Mouse (Mus musculus) embryonic fibroblast, embryonic 13.5 days (primary cell): ENCODE measurements around the gene Arx. TPM values are rescaled to one million over a fixed set of nuclear protein-coding genes. Genes with fewer than 3 reads are reported as not detected.

Source experiments
- H3K27ac ChIP-seq: 2 replicates; pipeline ENCODE4 v1.5.1; 2012; ENCODE audit warnings: low read length, control low read depth, inconsistent platforms; ENCODE audit not compliant: insufficient read depth
- H3K4me1 ChIP-seq: 2 replicates; pipeline ENCODE4 v1.6.1; 2011; ENCODE audit warnings: low read length; ENCODE audit not compliant: control insufficient read depth, insufficient read depth
- H3K4me3 ChIP-seq: 2 replicates; pipeline ENCODE4 v1.5.1; 2011; ENCODE audit warnings: mild to moderate bottlenecking, control low read depth, low read length; ENCODE audit not compliant: insufficient read depth
- CTCF ChIP-seq: IDR thresholded peaks from 2 replicates; pipeline ENCODE4 v1.5.1; 2011; ENCODE audit warnings: mild to moderate bottlenecking, control low read depth, low read length, moderate library complexity, borderline replicate concordance; ENCODE audit not compliant: insufficient read depth
- POLR2A ChIP-seq: IDR thresholded peaks from 2 replicates; pipeline ENCODE4 v1.6.1; 2011; ENCODE audit warnings: low read depth, mild to moderate bottlenecking, control low read depth, low read length, moderate library complexity
- polyA plus RNA-seq: library from polyadenylated mRNA; stranded (reverse); fragments of >200 nt; gene quantifications from 2 replicates; pipeline ENCODE4 v1.2.4, GENCODE M21; 2011; ENCODE audit warnings: low read depth; ENCODE audit not compliant: missing spikeins, insufficient read length

The Arx gene
- polyA plus RNA-seq, 1 experiment: not detected

- TF ChIP-seq POLR2A: no peak
- TF ChIP-seq CTCF: no peak
- Histone ChIP-seq H3K4me3 (no peak overlapping the region), H3K27ac (no peak overlapping the region), H3K4me1 (no peaks in the 10 kb centered on the region)
Observed at GRCm38 (mm10) chrX:93321336-93321735, 35.1 kb downstream of the Arx start.
